Mouse (Mus musculus) left cerebral cortex, postnatal 10 days (tissue): Measurements from ENCODE around the gene Tas1r3. TPM values are rescaled to one million over a fixed set of nuclear protein-coding genes. Genes with fewer than 3 reads are reported as not detected.

Experiments
- DNase-seq, 2 experiments: peaks; one replicate each; pipeline ENCODE4 v3.0.0; 2021 to 2022; ENCODE audit warnings: low spot score in 2 of 2, mixed read lengths in 1 of 2; ENCODE audit errors: extremely low spot score in 1 of 2
- intact Hi-C: fragments of 180-260 bp; cut with DNase I; formaldehyde crosslinking; loops from one replicate; pipeline ENCODE4 v1.15.1; 2025
- total RNA-seq, 2 experiments: library from RNA; stranded (reverse); gene quantifications; 2 replicates each; pipeline ENCODE4 v1.2.3; 2021

Gene Tas1r3
- total RNA-seq = under 1 TPM; 0.13 to 0.22 TPM

DNA sequence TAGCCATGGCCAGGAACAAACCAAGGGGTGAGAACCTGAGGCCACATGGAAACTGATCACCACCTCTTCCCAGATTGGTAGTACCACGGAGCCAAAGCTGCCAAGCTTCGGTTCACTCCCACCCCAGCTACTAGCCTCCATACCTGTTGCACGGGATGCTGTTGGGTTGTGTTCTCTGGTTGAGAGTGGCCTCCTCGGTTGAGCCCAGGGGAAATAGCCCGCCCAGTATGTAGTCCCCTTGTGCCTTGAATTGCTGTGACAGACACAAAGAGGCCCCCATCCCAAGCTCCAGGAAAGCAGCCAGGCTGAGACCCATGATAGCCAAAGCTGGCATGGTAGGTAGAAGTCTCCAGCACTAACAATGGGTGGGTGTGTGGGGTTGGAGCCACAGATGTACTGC is at the start of gene Tas1r3:
Tas1r3 (minus strand) TSS at position 362 of the 400 bp plus-strand sequence.
- DNase-seq = no peak
- intact Hi-C loops = no loop called here

DNA sequence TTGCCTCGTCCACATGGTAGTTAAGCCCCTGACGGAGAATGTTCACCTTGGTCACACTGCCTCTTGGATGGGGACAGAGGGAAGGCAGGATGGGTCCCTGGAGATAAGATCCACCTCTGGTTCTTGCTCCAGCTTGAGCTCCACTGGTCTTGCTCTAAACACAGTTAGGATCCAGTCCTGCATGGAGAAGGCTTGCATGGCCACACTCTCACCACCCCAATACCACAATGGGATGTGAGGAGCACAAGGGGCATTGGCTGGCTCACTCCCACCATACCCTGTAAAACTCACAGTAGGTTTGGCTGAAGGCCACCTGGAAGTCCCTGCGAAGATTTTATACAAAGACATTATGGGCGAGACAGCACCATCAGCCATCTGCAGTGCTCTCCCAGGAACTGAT is 45.6 kb upstream of the Tas1r3 start:
- peak in 1 of 2 experiments; percentile 17 for DNase-seq
- intact Hi-C loops = no loop called here

DNA sequence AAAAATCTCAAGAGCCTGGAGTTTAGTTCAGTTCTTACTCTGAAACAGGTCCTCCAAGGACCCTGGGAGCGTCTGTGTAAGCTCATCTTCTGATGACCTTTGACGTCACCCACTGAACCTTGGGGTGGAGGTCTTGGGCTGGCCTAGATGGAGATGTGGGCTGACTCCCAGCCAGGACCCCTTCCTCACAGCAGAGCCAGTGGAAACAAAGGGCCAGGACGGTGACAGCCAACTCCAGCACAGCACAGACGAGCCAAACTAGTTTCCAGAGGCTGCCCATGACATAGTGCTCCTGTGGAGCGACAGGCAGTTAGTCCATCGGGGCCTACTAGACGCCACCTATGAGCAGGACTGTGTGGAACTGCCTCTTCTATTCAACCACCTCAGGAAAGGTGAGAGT is 45.1 kb upstream of the Tas1r3 start:
- DNase-seq = peak; percentile 1 to 25

DNA sequence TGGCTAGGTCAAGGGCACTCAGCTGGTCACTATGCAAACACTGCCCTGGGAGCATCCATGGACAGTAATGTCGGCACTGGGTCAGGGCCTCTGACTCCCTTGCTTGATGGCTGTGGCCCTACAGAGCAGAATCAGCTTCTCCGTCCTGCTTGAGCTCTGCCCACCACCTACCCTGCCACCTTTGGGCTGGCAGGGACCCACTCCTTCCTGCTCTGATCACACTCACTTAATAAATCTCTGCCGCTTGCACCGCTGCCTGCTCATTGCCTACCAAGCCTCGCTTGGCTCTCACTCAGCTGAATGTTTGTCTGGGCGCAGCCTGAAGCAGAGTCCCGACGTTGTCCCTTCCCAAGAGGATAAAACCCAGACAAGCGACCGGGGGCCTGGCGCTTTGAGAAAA is 43.8 kb upstream of the Tas1r3 start:
- DNase-seq = peak in 1 of 2 experiments; percentile 23
- intact Hi-C loops = no loop called here

More for the DNA sequence above, 45.1 kb upstream of the Tas1r3 start:
- intact Hi-C loops = no loop called here

DNA sequence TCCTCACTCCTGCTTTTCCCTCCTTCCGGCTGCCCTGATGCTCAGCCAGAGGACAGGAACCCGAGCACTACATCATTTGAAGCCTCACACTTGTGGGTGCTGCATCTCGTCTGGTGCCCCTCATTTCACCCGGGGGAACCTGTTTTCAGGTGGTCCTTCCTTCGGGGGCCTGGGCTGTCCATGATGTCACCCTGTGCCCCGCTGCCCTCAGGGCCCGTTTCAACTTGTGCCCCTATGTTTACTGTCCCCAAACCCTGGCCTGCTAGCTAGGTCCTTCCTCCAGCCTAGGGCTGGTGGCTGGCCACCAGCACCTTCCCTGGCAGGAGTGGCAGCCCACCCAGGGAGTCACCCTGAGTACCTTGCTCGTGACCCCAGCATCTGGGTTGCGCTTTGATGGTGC is 43.0 kb upstream of the Tas1r3 start:
- intact Hi-C loops = no loop called here
- DNase-seq = peak in 1 of 2 experiments; percentile 20

DNA sequence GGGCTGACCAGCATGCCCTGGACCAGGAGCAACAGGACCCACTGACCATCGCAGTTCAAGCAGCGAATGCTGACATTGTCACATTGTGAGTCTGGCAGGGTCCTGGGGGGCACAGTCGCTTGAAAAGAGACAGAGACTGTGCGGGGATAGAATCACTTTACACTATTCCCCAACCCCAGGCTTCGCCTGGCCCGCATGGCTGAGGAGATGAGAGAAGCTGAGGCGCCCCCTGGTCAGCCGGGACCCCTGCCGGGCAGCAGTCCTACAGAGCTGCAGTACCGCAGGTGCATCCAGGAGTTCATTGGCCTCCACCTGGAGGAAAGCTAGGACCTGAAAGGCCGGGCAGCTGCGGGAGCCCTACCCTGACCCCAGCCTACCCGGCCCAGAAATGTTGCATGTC is 42.5 kb upstream of the Tas1r3 start:
- intact Hi-C loops = no loop called here
- DNase-seq = peak in 1 of 2 experiments; percentile 24

DNA sequence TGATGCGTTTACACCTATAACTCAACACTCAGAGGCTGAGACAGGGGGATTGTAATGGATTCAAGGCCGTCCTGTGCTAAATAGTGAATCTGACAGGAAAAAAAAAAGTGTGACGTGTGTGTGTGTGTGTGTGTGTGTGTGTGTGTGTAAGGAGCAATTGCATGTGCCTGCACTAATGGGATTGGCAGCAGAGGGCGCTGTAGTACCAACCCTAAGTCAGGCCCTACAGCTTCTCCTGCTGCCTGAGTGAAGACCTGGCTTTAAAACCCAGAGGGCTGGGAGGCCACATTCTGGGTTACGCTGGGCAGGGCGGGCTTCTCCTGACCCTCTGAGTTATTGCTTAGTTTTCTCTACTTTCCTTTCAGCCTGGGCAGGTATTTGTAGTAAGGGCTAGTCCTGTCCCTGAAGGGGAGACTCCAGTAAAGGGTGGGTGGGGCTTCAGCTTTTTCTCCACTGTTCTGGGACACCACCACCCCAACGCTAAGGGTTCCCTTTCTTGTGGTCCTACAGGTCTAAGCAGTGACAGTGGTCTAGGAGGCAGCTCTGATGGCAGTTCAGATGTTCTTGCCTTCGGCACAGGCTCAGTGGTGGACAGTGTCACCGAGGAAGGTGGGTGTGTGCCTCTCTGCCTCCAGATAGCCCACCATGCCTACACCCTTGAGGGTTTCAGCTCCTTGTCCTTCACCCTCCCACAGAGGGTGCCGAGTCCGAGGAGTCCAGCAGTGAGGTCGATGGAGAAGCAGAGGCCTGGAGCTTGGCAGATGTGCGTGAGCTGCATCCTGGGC is 41.3 kb upstream of the Tas1r3 start:
- intact Hi-C loops = no loop called here
- DNase-seq = peak in 1 of 2 experiments; percentile 71

DNA sequence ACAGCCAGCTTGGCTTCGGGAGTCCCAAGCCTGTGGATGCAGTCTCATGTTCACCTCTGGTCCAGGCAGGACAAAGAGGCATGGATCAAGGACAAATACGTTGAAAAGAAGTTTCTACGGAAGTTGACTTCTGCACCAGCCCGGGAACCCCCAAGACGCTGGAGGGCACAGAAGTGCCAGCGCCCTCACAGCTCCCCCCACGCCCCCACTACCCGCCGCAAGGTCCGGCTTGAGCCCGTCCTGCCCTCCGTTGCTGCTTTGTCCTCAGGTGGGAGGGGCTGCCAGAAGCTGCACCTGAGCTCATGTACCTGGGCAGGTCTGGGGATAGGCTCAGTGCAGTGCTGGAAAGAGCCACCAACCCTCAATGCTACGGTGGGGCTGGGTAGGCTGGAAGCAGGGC is 40.1 kb upstream of the Tas1r3 start:
- peak in 1 of 2 experiments; percentile 34 for DNase-seq
- intact Hi-C loops = loop anchor here (2.0 kb wide), 1 partner anchor 40 kb away; the partner anchor contains the start of gene Ube2j2

DNA sequence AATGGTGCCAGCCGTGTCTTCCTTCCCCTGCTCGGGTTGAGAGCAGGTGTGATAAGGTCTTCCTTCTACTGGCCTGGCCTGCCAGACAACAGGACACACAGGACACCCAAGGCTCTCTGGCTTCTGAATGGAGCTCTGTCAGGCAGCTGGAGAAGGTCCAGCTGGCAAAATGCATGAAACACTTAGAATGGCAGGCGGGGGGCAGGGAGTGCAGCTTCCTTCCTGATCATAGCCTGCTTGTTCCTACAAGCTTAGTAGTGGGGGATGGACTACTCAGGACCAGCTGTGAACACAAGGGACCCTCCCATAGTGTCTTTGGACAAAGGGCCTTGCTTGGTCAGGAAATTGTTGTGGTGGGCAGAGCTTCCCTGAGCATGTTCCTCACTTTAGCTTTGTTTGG is 38.0 kb upstream of the Tas1r3 start:
- intact Hi-C loops = no loop called here
- DNase-seq = peak in 1 of 2 experiments; percentile 82

DNA sequence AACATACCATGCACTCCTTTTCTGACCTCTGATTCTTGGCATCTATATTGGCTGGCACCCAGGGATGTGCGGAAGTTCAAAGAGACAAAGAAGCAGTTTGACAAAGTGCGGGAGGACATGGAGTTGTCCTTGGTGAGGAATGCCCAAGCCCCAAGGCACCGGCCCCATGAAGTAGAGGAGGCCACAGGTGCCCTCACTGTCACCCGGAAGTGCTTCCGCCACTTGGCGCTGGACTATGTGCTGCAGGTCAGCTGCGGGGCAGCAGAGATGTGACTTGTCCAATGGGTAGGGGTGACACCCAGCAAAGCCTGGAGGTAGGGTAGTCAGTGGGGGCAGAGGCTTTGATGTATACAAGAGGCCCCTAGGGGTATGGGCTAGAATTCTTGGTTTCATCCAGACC is 36.2 kb upstream of the Tas1r3 start:
- DNase-seq = no peak
- intact Hi-C loops = no loop called here

DNA sequence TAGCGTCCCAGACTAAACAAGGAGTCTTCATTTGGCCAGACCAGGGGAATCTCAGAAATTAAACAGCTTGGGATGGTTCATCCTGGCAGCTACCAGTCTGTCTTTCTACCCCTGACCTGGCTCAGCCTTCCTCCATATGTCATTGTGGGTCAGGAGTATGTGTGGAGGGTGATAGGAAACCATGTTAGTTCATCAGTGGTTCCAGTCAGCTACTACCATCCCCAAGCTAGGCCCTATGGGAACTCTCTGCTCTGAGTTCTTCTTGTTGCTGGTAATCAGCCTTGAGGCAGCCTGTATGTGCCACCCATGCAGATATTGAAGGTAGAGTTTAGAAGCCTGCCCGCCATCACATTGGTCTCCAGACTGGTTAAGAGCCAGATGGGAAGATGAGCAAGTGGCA is 35.2 kb upstream of the Tas1r3 start:
- intact Hi-C loops = no loop called here
- DNase-seq = no peak

DNA sequence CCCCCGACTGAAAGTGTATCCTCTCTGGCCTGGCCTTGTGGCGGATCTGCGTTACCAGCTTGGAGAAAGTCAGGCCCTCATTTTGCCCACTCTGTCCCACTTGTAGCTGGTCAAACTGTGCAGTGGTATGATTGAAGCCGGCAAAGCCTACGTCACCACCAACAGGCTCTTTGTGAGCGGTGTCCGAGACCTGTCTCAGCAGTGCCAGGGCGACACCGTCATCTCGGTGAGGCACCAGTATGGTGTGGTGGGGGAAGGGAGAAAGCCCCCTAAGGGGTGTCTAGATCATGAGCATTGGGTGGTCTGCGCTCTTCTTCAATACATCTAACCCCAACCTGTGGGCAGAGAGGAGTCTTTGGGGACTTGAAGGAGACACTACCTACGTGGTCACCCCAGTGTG is 33.3 kb upstream of the Tas1r3 start:
- DNase-seq = no peak
- intact Hi-C loops = no loop called here

DNA sequence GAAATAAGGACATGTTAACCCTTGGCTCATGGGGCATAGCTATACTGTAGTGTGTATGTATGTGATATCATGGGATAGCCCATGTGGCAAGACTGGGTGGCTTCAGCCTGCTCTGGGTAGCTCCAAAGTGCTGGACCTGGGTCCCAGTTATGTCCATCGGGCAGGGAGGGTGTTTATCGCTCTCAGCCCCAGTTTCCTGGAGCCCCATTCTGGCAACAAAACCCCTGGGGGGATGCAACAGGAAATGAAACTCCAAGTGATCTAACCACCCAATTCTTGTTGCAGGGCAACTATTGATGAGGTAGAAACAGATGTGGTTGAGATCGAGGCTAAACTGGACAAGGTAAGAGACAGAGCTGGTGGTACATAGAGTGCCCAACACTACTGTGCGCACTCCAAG is 32.7 kb upstream of the Tas1r3 start:
- DNase-seq = no peak
- intact Hi-C loops = no loop called here

DNA sequence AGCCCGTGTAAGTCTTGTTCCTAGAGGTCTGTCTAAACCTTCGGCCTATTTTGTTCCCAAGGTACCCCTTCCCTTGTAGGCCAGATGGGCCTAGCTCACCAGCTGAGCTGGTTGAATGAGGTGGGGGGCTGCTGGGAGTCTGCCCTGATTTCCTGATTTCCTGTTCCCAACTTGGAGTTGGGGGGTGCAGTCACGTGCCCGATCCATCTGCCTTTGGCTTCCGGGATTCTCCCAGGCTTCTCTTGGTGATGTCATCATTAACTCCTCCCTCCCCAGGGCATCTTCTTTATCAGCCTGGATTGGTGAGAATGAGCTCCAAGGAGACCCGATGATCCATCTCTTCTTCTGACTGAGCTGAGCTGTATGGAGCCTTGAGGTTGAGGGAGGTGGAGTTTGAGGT is 32.1 kb upstream of the Tas1r3 start:
- peak; percentile 84 to 89 for DNase-seq
- intact Hi-C loops = no loop called here

DNA sequence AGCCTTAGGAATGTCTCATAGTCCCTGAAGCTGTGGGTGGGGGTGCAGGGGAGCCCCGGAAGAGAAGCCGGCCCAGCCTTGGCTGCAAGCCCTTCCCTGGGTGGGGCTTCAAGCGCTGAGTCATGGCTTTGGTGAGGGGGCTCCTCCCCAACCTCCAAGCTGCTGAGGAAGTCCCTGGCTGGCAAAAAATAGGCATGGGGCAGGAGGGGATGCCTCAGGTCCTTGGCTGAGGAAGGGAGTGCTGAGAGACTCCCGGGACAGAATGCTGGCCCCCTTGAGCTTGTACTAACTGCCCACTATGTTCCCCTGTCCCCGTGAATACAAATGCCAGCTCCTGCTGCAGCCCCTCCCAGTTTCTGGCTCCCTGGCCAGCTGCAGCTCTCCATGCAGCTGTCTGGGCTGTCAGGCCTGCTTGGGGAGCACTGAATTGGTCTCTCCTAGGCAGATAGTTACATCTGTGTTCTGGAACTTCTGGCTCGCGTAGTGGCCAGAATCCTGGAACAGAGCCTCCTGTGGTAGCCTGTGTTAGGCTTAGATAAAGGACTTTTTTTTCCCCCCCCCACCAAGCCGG is 31.2 kb upstream of the Tas1r3 start:
- peak; percentile 67 to 88 for DNase-seq
- intact Hi-C loops = no loop called here

DNA sequence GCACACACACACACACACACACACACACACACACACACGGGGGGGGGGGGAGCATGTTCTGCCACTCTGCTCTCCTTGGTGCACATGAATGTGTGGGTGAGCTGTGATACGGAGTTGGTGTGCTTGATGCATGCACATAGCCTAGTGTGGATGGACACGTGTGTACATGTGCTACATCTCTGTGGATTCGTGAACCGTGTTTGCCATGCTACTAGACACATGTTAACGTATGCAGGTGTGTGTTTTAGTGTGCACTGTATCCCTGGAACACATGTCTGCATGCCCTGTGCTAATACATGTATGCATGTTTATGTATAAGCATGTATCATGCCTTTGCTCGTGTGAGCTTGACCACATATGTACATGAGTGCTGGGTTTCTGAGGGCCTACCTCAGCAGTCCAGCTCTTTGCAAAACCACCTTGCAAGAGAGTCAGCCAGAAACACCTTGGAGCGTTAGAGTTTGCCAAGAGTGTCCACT is 30.1 kb upstream of the Tas1r3 start:
- intact Hi-C loops = no loop called here
- DNase-seq = no peak

DNA sequence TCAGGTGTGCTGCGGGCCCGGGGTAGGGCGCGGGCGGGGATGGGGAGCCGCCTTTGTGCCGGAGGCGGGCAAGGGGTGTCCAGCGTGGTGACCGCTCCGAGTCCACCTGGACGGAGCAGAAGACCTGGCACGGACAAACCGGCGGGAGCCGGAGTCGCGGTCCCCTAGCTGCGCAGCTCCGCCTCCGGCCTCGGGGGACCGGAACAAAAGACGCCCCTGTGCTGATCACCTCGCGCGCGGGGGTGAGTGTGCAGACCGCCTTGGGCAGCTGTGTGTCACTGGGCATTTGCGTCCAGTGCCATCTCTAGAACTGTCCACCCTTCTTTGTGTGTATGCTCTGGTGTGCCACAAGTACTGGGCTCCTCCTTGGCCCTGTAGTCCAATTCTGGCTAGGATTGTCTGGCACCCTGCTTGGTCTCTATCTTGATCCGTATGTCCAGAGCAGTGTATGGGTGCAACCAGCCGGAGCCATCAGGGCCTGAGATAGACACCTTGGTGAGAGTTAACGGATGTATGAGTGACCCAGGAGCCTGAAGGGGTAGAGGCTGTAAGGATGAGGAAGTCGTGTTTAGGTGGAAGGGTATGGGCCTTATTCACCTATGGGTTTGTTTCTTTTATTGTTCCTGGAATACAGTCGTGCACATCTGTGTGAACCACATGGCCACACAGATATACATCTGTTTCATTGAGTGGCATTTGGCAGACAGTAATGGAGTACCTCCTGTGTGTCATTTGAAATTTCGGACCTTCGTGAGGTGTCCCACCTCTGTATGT is 29.5 kb upstream of the Tas1r3 start:
- intact Hi-C loops = no loop called here
- DNase-seq = peak in 1 of 2 experiments; percentile 75

DNA sequence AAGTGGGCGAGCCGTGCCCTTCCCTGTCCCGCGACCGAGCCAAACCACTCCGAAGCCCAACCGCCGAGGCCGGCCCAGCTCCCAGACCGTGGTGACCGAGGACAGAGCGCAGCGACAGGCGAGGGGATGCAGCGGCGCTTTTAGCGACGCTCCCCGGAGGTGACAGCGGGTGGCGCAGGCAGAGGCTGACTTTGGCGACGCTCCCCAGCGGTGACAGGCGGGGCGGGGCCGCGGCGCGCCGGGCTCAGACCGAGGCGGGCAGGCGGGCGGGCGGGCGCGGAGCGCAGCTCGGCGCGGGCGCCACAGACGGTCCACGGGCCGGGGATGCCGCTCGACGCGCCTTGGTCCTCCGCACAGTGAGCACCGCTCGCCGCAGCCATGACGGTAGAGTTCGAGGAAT is 28.9 kb upstream of the Tas1r3 start:
- intact Hi-C loops = no loop called here
- peak; percentile 68 to 93 for DNase-seq

DNA sequence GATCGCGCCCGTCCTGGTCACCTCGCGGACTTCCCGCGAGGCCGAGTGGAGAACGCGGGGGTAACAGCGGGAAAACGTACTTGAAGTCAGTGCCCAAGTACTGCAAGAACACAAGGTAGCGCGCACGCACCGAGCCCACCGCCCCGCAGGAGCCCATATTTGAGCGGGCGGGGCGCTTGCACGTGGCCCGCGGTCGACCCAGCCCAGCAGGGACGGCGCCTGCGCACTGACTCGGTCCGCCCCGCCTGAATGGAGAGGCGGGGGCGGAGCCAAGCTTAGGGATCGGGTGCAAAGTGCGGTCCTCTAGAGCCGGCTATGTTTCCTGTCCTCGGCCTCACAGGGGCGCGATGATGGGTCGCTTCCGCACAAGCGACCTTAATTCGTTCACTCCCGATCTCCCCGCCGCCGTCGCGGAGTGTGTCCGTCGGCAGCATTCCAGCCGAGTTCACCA is 28.4 kb upstream of the Tas1r3 start, which contains the start of the genes Pusl1 and Acap3:
Pusl1 (minus strand) TSS at position 231 of the 451 bp plus-strand sequence.
Acap3 (plus strand) TSS at position 272 of the 451 bp plus-strand sequence.
- DNase-seq = peak; percentile 94 to 99
- intact Hi-C loops = no loop called here
